Mouse (Mus musculus) urinary bladder, postnatal 4 days (tissue): ENCODE data around the gene Gm10277.

ENCODE experiments used
- DNase-seq, 2 experiments: peaks; one replicate each; pipeline ENCODE4 v3.0.0; 2021 to 2022; ENCODE audit warnings: low spot score in 2 of 2

The Gm10277 gene

DNA sequence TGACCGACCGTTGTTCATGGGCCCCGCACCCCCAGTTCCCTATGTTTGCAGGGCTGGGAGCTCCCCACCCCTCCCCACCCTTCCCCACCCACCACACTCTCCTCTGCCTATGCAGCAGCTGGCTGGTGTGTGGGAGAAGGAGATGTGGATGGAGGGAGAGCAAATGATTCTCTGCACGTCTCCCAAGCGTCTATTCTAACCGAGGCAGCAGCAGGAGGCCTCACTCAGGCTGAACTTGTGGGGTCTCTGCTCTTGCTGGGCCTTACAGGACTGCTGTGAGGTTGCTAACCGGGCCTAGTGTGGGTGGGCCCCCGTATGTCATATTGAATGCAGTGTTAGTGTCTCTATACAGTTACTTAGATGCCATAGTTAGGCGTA lies 12.9 kb upstream of the Gm10277 start:
- DNase-seq: no peak

DNA sequence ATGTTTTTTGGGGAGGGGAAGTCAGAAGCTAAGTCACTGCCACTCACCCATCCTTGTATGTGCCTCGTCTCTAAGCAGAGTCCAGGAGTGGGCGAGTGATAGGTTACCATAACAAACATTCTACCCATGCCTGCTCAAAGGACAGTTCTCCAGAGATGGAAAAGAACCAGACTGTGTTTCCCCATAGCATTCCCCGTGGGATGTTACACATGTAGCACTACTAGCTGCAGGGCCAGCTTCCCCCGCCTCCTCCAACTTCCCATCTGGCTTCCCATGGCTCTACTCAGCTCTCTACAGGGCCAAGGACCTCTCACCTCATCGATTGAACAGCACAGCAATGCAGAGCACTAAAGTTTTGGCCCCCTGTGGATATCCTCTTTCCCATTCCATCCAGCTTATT lies 7.7 kb upstream of the Gm10277 start:
- no peak for DNase-seq

DNA sequence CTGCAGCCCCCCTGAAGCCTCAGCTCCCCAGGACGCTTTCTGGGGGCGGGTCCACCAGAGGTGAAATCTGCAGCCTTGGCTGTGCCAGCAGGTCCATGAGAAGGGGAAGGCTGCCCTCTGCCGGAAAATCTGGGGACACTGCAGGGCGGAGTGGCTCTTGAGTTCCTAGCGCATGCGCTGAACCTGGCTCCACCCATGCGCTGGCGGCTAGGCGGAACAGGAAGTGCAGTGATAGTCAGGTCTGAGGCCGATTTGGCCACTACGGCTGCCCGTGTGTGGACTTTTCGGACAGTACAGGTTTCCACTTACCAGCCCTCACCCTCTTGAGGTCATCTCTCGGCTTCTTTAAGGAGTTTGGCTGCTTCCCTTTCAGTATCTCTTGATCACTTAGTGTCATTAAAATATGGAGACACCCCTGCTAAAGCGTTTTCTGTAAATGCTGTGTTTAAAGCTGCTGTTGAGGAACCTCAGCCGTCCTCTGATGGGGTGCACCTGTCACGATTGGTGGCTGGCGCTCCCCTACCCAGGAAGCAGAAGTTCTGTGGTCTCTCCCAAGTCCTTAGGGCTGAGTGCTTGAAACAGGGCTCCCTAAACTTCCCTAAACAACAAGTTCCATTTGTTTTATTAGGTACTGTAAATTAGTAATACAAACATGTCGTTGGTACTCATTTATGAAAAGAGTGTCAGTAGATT lies 5.8 kb upstream of the Gm10277 start:
- DNase-seq: peak; percentile 94 to 96

DNA sequence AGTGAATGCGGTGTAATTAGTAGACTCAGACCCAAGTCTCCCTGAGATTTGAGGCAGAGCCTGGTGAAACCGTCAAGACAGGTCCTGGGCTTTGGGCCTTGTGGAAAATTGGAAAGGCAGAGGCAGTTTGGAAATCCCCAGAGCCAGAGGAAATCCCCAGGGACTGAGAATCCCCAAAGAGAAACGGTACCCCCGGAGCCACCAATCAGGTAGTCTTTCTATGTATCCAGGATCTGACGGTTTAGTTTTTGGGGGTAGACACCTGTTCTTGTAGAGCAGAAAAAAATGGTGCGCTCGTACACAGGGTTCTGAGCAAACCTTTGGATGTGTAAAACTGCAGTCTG lies 5.0 kb upstream of the Gm10277 start:
- no peak for DNase-seq

DNA sequence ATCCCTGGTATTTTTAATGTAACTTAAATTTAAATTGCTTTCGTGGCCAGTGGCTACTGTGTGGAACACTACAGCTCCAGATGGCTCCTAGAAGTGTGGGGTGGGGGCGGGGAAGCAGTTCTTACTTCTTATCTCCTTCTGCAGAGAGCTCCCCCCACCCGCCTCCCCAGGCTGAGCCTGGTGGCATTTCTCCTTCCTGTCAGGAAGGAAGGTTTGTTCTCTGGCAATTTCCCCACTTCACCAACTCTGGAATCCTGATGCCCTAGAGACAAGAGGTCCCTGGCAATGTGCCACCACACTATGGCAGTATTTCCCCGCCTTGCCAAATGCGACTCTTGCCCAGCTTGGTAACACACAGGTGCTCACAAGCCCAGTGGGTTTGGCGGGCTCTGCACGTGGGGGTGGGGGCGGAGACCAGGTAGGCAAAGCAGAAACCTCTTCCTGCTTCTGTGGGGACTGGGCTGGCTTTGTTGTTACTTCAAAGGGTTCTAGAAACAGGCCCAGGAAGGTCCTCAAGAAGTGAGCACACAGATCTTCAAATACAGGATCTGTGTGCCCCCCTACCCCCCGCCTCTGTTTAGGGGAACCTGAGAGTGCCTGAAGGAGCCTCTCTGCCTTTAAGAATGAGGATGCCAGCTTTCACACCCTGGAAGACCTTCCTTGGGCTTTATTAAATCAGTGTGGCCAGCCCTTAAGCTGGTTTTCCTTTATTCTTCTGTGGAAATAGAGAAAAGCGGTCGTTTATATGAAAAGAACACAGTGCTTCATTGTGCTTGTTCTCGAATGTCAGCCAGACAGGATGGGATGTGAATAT lies 4.4 kb upstream of the Gm10277 start:
- DNase-seq: peak; percentile 41 to 66

DNA sequence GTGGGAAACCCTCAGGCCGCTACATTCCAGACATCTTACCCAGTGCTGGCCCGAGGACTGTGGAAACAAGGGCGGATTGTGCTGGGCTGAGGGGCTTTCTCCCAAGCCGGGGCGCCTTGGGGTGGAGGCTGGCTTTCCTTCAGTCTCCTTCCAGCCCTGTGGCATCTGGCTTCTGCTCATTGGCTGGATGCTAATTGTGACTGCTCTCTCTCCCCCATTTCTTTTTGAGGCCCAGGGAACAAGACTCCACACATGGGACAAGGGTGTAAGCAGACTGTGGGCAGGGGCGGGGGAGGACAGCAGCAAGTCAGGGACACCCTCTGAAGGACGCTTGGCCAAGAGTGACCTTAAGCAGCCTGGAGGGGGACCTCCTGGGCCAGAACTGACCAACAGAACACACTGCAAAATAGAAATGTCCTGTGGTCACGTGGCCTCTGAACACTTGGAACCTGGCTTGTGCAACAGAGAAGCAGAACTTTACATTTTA lies 3.7 kb upstream of the Gm10277 start:
- DNase-seq: no peak

DNA sequence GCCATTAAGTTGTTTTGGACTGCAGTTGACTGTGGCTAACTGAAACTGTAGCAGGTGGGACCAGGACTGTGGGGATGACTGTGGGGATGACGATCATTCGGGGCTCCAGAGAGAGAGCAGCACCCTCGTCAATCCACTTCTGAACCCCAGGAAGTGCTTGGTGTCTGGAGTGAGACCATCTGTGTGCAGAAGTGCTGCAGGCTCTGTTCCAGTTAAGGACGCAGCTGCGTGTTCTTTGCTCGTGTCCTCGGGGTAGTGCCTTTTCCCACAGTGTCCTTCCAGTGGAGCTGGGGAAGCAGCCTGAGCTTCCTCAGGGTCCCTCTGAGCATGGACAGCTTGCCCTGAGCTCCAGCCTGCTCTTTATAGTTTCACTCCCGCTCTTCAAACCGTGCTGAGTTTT lies 2.7 kb upstream of the Gm10277 start:
- no peak for DNase-seq

DNA sequence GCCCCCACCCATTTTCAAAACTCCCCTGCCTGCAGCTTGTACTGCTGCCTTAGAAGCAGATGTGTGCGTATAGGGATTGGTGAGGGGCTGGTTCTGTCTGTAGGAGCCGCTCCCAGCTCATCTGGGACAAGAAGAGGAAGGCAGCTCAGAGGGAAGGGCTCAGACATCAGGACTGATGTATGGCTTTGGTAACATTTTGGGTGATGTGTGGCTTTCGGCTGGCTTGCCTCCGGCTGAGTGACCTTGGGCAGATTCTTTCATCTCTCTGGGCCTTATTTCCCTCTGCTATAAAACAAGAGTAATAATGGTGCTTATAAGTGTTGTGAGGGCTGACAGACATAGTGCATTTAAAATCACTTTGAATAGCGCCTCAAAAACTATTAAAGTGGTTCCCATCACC lies 2.0 kb upstream of the Gm10277 start:
- DNase-seq: no peak

DNA sequence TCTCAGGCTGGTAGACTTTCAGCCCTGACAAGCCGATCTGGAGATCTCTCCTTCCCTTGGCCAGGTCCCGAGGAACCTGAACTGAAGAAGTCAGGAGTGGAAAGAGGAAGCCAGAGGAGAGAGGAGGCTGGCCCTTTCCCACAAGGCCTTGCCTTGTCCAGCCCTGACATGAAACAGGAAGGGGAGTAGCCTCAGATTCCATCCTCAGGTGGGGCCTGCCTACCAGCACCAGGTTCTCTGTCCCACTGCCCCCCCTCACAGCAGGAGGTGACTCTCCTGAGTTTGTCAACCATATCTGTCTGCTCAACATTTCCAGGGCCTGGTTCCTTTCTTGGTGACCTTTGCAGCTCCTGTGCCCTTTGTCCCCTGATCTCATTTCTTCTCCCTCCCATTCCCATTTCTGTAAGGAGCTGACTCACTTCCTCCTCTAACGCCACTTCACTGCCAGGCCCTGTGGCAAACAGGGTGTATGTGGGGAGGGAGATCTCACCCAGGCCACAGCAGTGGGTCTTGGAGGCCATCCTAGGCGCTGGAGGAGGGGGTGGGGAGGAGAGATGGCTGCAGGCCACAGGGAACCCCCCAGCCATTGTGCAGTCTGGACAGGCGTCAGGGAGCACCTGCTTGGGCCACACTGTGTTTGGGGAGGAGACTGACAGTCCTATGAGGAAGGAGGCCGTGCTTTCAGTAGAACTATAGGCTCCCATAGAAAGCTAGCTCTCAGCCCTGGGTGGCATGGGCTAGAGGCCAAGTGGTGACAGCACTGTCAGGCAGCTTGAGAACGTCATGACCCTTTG lies 1.6 kb downstream of the Gm10277 start:
- DNase-seq: no peak

DNA sequence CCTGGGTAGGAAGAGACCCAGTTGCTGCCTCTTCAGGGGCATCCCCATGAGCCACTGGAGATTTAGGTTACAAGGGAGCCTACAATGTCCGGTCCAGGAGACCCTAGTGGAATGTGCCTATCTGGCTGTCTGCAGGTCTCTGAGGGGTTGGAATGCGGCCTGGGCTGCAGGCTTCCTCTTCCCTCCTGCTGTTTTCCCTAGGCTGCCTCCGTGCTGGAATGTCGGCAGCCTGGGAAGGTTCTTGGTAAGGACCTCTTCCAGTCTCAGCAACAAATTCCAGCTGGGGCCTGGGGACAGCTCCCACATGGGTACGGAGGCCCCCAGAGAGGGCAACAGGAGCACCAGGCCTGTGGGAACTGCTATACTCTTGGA lies 2.2 kb downstream of the Gm10277 start:
- DNase-seq: no peak

DNA sequence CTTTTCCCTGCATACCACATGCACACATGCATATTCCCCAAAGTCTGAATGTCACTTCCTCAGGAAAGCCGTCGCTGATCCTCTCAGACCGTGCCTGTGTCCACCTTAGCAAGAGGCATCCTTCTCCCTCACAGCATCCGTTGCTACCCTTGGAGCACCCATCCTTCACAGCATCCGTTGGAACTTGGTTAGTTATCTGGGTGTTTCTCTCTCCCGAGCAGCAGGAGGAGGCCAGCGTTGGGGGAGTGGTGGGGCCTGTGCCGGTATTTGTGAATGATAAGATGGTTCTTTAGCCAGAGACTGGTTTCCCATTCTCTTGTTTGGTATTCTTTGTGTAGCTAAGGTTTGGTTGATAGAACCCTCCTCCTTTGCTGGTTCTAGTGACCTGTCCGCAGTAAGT lies 2.7 kb downstream of the Gm10277 start:
- no peak for DNase-seq

DNA sequence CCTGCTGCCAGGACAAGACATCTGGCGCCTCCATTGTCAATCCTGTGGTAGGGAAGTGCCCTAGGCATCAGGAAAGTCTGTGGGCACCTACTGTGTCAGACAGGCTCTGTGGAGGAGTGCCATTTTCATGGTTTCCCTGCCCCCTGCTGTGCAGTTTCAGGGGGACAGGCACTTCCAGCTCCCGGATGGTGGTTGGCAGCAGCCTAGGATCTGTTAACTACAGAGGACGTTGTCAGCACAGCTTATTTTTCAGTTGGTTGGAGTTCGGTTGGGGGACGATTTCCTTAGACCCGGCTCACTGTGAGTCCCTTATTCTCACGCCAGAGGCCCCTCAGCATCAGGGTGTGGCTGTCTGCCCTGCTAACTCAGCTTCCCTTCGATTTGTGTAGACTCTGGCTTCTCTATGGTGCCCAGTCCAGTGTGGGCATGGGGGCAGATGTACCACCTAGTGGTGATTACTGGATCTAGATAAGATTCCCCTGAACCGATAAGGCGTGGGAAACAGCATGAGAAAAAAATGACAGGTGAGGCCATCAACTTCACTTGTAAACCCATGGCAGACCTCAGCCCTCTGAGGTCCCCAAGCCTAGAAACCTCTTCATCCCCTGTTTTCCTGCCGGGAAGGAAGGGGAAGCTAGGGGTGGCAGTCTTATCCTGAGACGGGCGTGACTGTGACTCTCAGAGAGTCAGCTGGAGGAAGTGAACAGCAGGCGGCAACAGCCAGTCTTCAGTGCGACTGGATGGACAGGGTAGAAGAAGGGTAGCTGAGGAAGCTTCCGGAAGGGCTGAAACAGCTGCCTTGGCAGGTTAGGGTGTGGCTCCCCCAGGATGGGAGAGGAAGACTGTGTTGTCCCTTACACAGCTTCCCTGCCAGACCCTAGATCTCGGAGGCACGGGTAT lies 3.5 kb downstream of the Gm10277 start:
- no peak for DNase-seq

DNA sequence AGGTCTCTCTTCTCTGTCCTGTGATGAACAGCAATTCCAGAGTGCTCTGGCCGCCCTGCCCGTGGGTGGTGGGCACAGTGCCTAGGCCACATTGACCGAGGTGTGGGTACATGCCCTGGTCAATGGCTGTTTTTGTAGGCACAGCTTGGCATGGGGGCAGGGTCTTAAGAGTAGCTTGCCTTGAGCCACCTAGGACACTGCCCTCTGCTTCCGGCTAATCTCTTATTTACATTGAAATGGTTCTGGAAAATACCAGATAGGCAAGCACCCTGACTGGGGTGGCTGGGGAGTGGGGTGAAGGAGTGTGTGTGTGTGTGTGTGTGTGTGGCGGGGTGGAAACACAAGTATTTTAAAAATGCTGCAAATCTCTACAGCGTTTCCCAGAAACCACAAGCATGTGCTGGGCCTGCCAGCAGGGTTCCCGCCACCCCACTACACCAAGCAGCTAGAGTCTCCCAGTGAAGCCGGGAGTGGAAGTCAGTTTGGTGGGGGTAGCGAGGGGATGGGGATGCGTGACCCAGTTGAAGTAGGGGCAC lies 4.3 kb downstream of the Gm10277 start:
- DNase-seq: no peak

DNA sequence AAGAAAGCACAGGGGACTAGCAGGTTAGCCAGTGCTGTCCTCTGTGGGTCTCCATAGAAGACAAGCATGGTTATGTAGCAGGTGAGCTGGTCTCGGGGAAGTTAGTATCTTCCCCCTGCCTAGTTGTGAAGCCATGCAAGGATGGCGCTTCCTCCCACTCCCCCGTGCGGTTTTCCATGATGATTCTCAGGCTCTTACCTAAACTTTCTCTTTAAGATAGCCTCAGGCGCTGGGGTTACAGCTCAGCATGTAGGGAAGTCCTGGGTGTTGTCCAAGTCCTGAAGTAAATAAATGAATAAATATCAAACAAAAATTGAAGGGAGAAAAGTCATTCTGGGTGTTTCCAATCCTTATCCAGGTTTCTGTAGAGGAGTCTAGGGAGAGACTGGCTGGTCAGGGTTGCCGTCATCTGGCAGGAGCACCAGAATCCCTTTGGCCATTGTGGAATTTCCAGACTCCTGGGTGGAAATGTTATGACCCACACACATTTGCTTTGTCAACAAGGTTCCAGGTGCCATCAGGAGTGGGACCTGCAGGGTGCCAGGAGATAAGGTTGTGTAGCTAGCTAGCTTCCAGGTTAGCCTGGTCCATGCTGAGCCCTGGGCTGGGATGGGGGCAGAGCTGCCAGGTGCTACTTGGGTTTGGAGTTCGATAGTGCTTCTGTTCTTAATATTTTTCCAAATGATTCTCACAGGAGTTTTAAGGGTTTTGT lies 5.3 kb downstream of the Gm10277 start:
- no peak for DNase-seq

DNA sequence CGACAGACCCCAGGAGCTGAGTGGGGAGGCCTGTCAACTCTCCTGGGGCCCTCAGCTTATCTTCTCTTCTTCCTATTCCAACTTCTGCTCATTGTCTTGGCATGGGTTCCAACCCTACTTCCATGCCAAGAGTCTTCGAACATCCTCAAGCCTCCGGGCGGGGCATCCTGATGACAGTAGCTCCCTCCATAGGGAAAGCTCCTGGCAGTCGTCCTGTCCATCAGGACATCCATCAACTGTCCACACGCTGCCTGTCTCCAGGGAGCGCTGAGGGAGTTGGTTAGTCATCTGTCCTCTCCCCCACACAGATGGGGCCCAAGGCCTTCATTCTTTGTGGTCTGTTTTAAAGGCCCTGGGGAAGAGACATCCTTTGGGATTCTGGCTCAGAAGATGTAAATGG lies 6.5 kb downstream of the Gm10277 start:
- no peak for DNase-seq

DNA sequence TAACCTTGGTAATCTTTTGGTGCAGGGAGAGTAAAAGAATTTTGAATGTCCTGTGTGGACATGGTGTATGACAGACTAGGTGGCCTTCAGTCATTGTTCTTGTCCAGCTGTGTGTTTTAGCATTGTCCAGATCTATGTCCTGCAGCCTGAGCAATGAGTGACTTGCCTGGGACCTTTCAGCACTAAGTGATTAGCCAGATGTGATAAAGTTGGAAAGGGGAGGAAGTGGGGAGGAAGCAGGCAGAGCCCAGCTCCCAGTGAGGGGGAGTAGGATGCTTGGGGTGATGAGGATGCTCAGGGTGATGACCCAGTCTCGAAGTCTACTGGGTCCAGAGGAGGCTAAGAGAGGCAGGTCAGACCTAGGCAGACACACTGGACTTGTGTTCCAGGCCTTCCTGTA lies 8.3 kb downstream of the Gm10277 start:
- no peak for DNase-seq

DNA sequence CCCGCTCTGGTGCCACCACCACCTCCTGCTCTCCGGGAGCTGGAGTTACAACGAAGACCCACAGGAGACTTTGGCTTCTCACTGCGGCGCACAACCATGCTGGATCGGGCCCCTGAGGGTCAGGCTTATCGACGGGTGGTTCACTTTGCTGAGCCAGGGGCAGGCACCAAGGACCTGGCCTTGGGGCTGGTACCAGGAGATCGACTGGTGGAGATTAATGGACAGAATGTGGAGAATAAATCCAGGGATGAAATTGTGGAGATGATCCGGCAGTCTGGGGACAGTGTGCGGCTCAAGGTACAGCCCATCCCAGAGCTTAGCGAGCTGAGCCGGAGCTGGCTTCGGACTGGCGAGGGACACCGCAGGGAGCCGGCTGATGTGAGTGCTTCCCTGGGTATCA lies 9.6 kb downstream of the Gm10277 start:
- no peak for DNase-seq

DNA sequence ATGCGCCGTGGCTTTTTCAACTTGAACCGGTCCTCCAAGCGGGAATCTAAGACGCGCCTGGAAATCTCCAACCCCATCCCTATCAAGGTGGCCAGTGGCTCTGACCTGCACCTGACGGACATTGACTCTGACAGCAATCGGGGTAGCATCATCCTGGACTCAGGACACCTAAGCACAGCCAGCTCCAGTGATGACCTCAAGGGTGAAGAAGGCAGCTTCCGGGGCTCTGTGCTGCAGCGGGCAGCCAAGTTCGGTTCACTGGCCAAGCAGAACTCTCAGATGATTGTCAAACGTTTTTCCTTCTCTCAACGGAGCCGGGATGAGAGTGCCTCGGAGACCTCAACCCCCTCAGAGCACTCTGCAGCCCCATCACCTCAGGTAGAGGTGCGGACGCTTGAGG lies 10.1 kb downstream of the Gm10277 start:
- no peak for DNase-seq

DNA sequence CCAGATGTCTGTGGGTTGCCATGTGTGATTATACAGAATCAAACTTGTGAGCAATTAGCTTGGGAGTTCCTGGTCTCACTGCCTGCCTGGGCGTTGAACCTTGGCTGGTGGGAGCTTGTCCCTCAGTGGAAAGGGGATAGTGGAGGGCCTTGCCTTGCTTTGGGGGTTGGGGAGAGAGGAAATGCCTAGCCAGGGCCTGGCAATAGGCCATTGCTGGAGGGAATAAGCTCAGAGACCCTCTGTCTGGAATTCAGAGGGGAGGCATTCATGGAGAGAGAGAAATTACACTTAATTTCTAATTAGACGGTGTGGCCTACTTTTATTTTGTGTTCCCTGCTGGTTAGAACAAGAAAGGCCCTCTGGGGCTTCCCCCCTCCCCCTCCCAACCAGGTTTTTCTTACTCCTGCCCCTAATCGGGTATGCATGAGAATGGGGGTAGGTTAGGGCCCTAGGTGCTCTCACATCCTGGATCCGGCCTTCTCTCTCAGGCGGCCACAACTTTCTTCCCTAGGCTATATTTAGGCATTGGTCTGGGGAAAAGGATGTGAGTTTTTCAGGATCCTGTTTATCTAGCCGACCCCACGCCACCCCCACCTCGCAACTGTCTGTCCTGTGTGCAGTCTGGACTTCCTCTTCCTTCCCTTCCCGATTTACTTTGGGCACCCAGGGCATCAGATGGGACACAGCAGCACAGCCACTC lies 11.7 kb downstream of the Gm10277 start:
- DNase-seq: no peak
